Mouse (Mus musculus): ENCODE data around the gene Patj.
"Not testable (repeated sequence)": the region's sequence is repeated elsewhere in the genome, so short reads cannot be mapped to it uniquely, and the experiment has no call there.

Gene Patj

DNA sequence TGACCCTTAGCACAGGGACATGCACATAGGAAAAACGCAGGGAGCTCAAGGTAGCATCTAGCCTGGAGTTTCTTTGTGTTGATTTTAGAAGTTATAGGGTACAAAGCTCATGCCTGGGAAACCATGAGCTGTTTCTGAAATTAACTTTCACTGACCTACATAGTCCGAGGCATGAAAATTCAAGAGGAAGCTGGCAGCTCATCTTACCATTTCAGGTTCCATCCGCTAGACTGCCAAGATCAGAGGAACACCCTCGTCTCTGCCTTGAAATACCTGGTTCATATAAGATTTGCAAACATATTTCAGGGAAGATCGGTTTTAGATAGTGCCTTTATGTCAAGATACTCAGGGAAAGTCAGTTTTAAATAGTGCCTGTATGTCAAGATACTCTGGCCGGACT, 232.7 kb downstream of the Patj start:
- in situ Hi-C loops (cut with MboI; ENCODE audit: unreplicated experiment in 2 of 2) = no loop called here

DNA sequence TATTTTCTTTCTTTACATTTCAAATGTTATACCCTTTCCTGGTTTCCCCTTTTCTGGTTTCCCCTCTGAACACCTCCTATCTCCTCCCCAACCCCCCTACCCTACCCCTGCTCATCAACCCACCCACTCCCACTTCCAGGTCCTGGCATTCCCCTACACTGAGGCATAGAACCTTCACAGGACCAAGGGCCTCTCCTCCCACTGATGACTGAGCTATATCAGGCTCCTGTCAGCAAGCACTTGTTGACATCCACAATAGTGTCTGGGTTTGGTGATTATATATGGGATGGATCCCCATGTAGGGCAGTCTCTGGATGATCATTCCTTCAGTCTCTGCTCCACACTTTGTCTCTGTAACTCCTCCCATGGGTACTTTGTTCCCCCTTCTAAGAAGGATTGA, 233.6 kb downstream of the Patj start:
- in situ Hi-C loops (cut with MboI; ENCODE audit: unreplicated experiment in 2 of 2) = not testable (repeated sequence)

DNA sequence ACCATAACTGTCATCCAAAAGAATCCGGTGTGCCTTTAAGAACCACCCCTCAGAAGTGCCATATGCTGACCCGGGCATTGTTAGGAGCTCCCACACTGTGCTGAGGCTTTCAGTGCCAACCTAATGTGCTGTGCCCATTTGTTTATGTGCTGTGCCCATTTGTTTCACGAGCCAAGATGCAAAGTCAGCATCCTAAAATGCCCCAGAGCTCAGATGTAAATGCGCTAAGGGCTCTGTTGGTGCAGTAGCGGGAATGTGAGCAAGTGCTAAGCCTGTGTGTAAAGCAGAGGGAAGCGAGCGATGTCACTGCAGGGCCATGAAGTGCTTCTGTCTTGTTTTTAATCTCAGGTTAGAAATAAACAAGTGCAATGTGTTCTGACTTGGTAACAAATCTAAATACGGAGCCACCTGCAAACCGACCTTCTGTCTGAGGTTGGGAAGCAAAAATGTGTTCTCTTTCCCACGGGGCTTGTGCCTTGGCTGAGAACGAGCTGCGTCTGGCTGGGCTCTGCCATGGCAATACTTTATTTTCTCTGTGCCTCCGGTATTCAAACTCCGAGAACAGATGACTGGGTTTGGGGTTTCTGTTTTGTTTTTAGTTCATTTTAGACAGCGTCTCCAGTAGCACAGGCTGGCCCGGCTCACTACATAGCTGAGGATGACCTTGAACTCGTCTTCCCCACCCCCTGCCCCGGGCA, 239.7 kb downstream of the Patj start:
- in situ Hi-C loops (cut with MboI; ENCODE audit: unreplicated experiment in 2 of 2) = no loop called here

DNA sequence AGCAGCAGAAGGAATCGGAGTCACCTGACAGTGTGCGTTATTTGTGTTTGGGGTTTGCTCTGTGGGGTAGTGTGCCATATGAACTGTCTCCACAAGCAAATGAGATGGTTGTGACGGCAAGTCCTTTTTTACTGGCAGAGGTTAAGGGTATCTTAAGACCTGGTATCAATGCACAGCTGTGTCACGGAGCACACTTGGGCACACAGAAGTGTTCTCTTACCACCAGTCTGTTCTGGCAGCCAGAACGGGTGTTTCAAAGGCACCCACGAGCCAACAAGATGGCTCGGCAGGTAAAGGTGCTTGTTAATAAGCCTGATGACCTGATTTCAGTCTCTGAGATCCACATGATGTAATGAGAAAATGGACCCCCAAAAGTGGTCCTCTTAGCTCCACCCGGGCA, 243.1 kb downstream of the Patj start:
- in situ Hi-C loops (cut with MboI; ENCODE audit: unreplicated experiment in 2 of 2) = no loop called here

DNA sequence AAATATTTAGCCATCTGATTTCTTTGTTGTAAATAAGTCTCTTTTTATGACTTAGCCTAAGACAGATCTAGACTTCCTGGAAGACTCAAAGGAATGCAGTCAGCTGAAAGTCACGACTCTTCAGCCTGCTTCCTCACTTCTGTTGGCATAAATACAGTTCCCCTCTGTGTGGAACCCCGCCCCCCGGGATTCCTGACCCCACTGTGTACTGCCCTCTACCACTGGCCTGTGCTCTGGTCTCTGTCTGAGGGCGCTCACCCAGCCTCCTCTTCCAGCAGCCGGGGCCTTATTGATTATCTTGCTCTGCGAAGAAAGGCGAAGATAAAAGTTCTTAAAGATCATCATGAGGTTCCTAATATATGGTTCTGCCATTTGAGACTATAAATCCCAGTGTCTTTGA, 258.1 kb downstream of the Patj start:
- in situ Hi-C loops (cut with MboI; ENCODE audit: unreplicated experiment in 2 of 2) = no loop called here

DNA sequence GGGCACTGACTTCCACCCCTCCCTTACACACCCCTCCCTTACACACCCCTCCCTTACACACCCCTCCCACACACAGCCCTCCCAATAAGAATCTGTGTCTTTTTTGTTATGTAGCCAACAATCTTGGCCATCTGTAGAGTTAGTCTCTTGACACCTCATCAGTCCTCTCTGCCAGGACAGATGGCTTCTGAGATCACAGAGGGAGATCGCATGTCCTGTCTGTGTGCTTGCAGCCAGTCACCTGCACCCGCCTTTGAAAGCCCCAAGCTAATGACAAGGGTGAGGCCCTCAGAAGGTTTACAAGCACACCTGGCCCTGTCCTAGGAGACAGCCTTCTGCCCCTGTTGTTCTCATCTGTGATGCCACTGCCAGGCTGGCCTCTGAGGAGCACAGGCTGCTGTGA, 258.8 kb downstream of the Patj start:
- in situ Hi-C loops (cut with MboI; ENCODE audit: unreplicated experiment in 2 of 2) = no loop called here

DNA sequence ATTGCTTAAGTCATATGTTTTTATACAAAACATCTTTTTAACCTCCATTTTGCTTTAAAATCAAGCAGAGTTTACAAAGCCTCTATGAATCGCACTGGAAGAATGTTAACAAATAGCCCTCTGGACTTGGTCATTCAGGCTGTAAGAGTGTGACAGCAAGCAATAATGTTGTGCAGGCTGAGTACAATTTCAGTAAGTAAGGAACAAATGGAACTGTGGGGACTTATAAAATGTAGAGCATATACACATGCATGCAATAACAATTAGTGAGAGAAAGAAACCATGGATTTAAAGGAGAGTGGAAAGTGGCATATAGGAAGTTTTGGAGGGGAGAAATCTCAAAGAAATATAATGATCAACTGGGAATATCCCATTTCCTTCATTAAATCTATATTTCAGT, 261.2 kb downstream of the Patj start:
- in situ Hi-C loops (cut with MboI; ENCODE audit: unreplicated experiment in 2 of 2) = no loop called here

DNA sequence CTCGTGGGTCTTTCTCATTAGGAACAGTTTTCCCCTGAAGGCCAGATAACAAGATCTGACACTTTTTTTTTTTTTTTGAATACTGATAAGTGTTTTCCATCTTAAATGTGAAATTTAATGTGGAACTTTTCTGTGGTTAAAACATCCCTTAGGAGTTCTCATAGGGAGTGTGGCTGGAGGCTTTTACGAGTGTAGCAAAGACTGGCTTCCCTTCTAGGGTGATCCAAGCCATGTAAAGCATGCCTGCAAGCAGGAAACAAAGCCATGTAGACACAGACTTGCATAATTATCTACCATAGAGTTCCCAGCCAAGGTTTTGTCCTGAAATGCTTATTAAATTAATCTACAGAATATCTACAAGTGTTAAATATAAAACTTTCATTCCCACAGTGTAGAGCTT, 263.4 kb downstream of the Patj start:
- in situ Hi-C loops (cut with MboI; ENCODE audit: unreplicated experiment in 2 of 2) = no loop called here

DNA sequence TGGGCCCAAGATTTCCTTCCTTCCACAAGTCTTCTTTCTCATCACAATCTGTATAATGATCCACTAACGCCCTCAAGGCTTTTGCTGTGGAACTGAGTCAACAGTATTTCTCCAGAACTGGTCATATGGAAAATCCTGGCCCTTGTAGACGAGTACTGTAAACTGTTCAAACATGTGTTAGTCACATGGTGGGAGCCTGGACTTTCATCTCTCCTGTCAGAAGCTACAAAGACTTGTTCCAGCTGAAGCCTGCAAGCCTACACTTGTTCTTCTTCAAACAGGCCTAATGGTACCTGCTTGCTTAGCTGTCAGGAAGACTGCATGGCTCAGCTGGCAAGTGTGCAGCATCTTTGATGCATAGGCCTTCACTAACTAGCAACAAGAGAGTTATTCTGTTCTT, 264.9 kb downstream of the Patj start:
- in situ Hi-C loops (cut with MboI; ENCODE audit: unreplicated experiment in 2 of 2) = no loop called here

DNA sequence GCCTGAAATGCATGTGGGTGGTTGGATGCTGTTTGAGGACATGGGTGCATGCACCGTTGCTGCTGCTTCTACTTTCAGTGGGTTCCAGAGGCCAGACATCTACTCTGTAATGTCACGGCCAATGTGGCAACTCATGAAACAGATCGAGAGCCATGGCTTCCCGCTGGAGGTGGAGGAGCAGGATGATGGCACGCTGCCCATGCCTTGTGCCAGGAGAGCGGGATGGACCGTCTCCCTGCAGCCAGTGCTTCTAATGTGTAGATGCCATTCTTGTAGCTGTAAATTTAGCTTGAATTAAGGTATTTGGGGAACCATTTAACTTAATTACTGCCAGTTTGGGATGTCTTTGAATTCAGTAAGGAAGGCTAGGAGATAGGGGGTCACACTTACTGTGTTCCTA, 270.3 kb downstream of the Patj start:
- in situ Hi-C loops (cut with MboI; ENCODE audit: unreplicated experiment in 2 of 2) = no loop called here

DNA sequence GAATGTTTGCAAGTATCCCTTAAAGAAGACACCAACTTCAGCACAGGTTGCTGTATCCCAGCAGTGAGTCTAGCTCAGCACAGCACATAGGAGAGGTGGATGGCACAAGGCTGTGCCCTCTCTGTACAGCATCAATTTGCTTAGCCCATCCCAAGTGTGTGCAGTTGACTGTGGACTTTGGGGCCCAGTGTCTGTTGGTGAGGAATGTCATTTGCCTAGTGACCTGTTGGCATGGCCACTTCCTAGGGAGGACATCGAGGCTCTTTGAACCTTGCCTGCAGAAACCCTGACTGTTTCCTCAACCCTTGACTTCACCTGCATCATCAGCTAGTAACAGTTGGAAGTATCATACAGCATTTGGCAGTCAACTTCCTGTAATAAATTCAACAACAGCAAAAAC, 270.9 kb downstream of the Patj start:
- in situ Hi-C loops (cut with MboI; ENCODE audit: unreplicated experiment in 2 of 2) = no loop called here

DNA sequence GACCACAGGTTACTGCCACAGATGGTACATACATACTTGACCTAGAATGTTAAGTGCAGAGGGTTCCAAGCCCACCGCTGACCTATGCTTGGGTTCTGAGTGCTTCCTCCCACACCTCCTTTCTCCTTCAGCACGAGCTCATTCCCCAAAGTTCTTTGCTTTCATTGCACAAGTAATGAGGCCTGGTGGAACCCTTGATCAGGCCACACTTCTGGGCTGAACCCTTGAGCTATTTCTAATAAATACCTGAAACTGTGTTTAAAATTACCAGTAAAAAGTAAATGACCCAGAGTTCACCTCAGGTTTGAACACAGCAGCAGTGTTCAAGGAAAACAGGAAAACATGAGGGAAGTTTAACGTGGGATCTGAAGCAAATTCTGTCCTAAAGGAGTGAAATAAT, 271.4 kb downstream of the Patj start:
- in situ Hi-C loops (cut with MboI; ENCODE audit: unreplicated experiment in 2 of 2) = no loop called here

DNA sequence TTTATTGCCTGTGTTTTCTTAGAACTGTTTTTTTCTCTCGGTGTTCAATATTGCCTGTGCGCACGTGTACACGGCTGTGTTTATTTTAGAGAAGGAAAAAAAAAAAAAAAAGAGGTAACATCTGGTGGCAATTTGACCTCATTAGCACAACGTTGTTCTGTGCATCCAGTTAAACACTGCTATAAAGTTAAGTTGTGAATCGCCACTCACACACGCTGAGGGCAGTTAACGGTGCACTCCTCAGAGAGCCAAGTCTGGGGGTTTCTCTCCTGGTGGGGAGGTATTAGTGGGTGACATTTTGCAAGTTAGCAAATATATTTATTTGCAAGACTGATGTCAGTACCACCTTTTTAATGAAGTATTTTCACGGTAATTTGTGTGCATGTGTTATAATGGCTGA, 281.9 kb downstream of the Patj start:
- in situ Hi-C loops (cut with MboI; ENCODE audit: unreplicated experiment in 2 of 2) = no loop called here

DNA sequence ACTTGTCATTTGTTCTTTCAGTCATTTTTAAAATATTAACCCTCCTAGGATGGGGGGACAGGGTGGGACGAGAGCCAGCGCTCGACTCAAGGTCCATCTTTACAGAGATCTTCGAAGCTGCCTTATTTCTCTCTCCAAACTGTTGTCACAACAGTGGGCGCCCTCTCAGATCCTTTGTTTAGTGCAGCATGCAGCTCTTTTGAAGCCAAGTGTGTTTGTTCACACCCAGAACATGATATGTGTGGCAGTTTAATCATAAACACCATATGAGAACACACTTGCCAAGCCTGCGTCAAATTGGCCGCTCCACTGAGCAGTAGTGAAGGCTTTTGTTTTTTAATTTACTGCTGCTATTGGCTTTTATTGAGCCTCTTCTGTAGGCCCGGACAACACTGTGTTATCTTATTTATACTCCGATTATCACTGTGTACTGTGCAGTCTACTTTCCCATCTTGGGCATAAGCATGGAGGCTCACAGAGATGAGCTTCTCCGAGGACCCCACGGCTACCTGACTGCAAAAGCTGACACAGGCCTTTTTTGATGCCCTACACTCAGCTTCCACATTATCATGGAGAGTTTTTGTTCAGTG, 291.2 kb downstream of the Patj start:
- in situ Hi-C loops (cut with MboI; ENCODE audit: unreplicated experiment in 2 of 2) = no loop called here

DNA sequence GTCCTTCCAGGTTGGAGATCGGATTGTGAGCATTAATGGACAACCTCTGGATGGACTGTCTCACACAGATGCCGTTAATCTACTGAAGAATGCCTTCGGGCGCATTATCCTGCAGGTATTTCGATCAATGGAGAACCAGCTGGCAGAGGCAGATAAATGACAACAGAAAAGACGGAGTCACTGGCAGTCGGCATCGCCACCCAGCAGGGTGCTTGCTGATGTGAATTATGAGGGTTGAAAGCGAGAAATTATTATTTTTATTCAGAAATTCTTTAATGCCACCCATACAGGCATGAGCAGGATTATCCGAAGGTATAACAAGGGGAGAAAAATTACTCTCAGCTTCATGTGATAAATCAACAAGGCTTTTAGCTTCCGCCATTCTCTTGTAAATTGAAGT, 292.5 kb downstream of the Patj start:
- in situ Hi-C loops (cut with MboI; ENCODE audit: unreplicated experiment in 2 of 2) = no loop called here

DNA sequence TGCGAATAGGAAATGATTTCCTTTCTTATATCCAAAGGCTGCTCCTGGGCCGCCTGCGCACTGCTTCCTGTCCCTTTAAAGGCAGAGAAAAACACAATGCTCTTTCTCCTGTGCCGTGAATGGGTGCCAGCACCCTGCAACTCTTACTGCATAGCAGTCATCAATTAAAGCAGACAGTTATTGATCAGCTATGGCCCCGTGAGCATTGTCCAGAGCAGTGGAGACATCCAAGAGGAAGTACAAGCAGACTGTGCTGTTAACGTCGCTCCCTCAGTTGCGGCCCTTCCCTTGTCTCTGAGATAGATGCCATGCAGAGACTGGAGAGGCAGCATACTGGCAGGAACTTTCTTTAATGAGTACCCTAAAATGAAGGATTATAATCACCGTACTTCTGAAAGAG, 292.9 kb downstream of the Patj start:
- in situ Hi-C loops (cut with MboI; ENCODE audit: unreplicated experiment in 2 of 2) = no loop called here

DNA sequence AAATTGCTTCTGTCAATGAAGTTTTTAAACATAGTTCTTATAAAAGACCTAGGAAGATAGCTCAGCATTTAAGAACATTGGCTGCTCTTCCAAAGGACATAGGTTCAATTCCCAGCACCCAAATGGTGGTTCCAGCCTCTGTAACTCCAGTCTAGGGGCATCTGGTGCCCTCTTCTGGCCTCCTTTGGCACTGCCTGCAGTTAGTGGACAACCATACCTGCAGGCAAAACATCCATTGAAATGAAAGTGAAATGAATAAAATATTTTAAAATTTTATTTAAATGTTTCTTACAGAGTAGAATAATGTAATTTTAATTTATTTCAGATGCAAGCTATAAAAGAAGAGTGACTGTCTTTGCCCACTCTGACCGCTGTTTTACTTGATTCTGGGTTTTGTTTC, 294.4 kb downstream of the Patj start:
- in situ Hi-C loops (cut with MboI; ENCODE audit: unreplicated experiment in 2 of 2) = no loop called here

DNA sequence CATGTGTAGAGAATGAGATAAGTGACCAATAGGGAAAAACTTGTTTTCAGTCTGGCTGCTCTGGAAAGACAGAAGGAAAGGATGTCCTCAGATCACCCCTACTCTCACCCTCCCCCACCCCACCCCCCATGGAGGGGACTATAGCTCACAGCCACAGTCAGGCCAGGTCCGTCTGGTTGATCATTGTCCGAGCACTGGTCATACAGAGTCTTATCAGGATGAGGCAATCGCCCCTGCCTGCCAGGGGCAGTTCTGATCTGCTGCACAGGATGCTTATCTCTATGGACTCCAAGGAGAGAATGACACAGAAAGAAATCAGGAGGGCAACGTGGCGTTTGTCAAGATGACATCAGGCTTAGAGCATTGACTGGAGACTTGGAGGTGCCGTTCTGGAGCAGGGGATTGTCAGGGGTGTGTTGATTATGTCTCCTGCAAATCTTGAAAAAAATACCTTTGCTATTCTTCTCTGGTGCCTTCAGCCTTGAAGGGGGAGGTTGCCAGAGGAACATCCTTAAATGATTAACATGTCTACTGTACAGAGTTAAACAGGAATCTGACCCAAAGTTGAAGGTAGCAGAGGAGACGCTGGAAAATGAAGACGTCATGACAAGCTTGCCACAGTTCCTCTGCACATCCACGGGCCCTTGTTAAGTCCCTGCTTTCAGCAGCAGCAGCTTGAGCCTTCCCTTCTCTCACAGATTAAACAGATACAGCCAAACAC, 298.0 kb downstream of the Patj start:
- in situ Hi-C loops (cut with MboI; ENCODE audit: unreplicated experiment in 2 of 2) = no loop called here

DNA sequence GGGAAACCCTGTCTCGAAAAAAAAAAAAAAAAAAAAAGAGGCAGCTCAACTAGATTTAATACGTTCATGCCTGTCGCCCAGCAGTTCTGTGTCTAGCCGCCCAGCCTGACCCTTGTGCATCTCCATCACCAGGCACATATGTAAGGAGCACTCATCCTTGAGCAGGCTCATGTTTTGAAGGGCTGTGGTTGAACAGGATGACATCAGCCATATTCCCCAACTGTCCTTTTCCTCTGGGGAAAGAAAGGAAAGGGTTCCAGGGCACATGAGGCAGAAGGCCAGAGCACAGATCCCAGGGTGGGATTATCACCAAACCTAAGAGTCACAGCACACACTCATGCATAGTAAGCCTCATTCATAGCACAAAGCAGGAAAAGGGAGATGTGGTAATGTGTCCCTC, 302.3 kb downstream of the Patj start:
- in situ Hi-C loops (cut with MboI; ENCODE audit: unreplicated experiment in 2 of 2) = no loop called here

DNA sequence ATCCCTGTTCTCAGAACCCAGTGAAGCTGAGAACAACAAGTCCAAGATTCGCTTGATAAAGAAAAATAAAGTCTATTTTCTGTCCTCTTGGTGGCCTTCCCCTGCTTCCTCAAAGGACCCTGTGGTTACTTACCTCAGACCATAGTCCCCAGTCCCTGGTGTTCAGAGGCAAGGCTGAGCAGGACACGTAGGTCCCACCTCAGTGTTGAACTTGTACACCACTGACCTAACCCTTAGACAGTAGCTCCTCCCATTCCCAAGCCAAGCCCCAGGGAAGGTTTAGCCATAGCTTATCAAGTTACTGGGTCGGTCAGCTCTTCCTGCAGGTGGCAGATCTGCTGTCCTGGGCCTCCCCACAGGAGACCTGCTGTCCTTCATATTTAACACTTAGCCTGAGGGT, 303.3 kb downstream of the Patj start:
- in situ Hi-C loops (cut with MboI; ENCODE audit: unreplicated experiment in 2 of 2) = no loop called here

DNA sequence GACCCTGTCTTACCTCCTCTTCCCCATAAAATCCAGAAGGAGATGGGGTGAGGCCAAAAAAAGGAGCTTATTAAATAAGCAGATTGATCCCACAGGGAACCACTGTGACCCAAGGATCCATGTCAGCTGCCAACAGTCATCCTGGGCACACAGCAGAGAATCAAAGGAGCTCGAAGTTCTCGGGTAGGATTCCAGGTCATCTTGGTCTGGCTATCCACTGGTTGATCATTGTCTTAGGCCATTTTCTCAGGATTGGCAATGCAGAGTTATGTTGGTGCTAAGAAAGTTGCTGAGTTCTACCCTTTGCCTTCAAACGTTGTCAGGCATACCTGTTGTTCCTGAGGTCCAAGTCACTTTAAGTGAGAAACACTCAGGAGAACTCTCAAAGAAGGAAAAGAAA, 304.6 kb downstream of the Patj start:
- in situ Hi-C loops (cut with MboI; ENCODE audit: unreplicated experiment in 2 of 2) = loop anchor here in 1 of 2 experiments (25.0 kb wide), 1 partner anchor 363 kb away; no protein-coding TSS in a partner anchor
